Mouse (Mus musculus) MEL (cell line): Measurements from ENCODE around the gene Brca1. TPM values are rescaled to one million over a fixed set of nuclear protein-coding genes. Genes with fewer than 3 reads are reported as not detected.

Source experiments
- DNase-seq: peaks from one replicate; pipeline ENCODE4 v3.0.0; 2011; ENCODE audit warnings: low read depth, low spot score
- H3K27ac ChIP-seq: 2 replicates; pipeline ENCODE4 v1.5.1; 2012; ENCODE audit warnings: low read depth, mild to moderate bottlenecking, control low read depth, low read length, moderate library complexity; ENCODE audit not compliant: control insufficient read depth
- H3K27me3 ChIP-seq, 2 experiments: fragments of 150-350 bp in 1 of 2; sonication (generic) in 1 of 2; 2 replicates each; pipeline ENCODE4 v1.6.1; 2012; ENCODE audit warnings: low read length in 2 of 2, mild to moderate bottlenecking in 2 of 2, improper control_type of control experiment in 1 of 2, moderate library complexity in 1 of 2; ENCODE audit not compliant: insufficient read depth in 2 of 2, control insufficient read depth in 1 of 2
- H3K36me3 ChIP-seq, 2 experiments: 2 replicates each; pipeline ENCODE4 v1.6.1; 2012 to 2014; ENCODE audit warnings: low read length in 2 of 2, improper control_type of control experiment in 1 of 2, inconsistent platforms in 1 of 2, mild to moderate bottlenecking in 1 of 2; ENCODE audit not compliant: insufficient read depth in 2 of 2, control insufficient read depth in 1 of 2
- H3K4me1 ChIP-seq, 2 experiments: fragments of 150-350 bp in 1 of 2; sonication (generic) in 1 of 2; 2 replicates each; pipeline ENCODE4 v1.6.1; 2012; ENCODE audit warnings: low read length in 2 of 2, improper control_type of control experiment in 1 of 2, mild to moderate bottlenecking in 1 of 2; ENCODE audit not compliant: insufficient read depth in 2 of 2, control insufficient read depth in 1 of 2
- H3K4me3 ChIP-seq, 2 experiments: fragments of 150-350 bp in 1 of 2; sonication (generic) in 1 of 2; 2 replicates each; pipeline ENCODE4 v1.5.1; 2012; ENCODE audit warnings: low read depth in 2 of 2, low read length in 2 of 2, mild to moderate bottlenecking in 2 of 2, moderate library complexity in 2 of 2, control low read depth in 1 of 2, improper control_type of control experiment in 1 of 2; ENCODE audit not compliant: control insufficient read depth in 1 of 2, insufficient read depth in 1 of 2
- H3K79me2 ChIP-seq: 2 replicates; pipeline ENCODE4 v1.6.1; 2012; ENCODE audit warnings: mild to moderate bottlenecking, low read length, moderate library complexity; ENCODE audit not compliant: control insufficient read depth, poor library complexity, insufficient read depth
- H3K9ac ChIP-seq: 2 replicates; pipeline ENCODE4 v1.6.1; 2012; ENCODE audit warnings: low read depth, mild to moderate bottlenecking, control low read depth, low read length, moderate library complexity; ENCODE audit not compliant: control insufficient read depth, poor library complexity, severe bottlenecking
- H3K9me3 ChIP-seq: fragments of 150-350 bp; sonication (generic); replicated peaks from 2 replicates; pipeline ENCODE4 v1.6.1; 2012; ENCODE audit warnings: mild to moderate bottlenecking, low read length, improper control_type of control experiment, moderate library complexity; ENCODE audit not compliant: insufficient read depth
- BHLHE40 ChIP-seq: IDR thresholded peaks from 2 replicates; pipeline ENCODE4 v1.6.1; 2012; ENCODE audit warnings: low read depth, mild to moderate bottlenecking, inconsistent platforms, low read length, improper control_type of control experiment, borderline replicate concordance
- CHD1 ChIP-seq: IDR thresholded peaks from 2 replicates; pipeline ENCODE4 v1.6.1; 2012; ENCODE audit warnings: low read depth, mild to moderate bottlenecking, inconsistent platforms, low read length, improper control_type of control experiment
- ELF1 ChIP-seq: IDR thresholded peaks from 2 replicates; pipeline ENCODE4 v1.6.1; 2014; ENCODE audit warnings: low read depth, mild to moderate bottlenecking, inconsistent platforms, low read length, improper control_type of control experiment, moderate library complexity
- MYB ChIP-seq: IDR thresholded peaks from 2 replicates; pipeline ENCODE4 v1.6.1; 2011; ENCODE audit warnings: mild to moderate bottlenecking, low read depth, low read length, improper control_type of control experiment
- MYC ChIP-seq: IDR thresholded peaks from 2 replicates; pipeline ENCODE4 v1.6.1; 2011; ENCODE audit warnings: low read depth, mild to moderate bottlenecking, low read length, improper control_type of control experiment, moderate library complexity
- RAD21 ChIP-seq: IDR thresholded peaks from 2 replicates; pipeline ENCODE4 v1.6.1; 2011; ENCODE audit warnings: mild to moderate bottlenecking, low read depth, low read length, improper control_type of control experiment
- SMC3 ChIP-seq: IDR thresholded peaks from 2 replicates; pipeline ENCODE4 v1.6.1; 2011; ENCODE audit warnings: low read depth, low read length, improper control_type of control experiment
- TBP ChIP-seq: IDR thresholded peaks from 2 replicates; pipeline ENCODE4 v1.8.0; 2011; ENCODE audit warnings: low read depth, low read length, improper control_type of control experiment
- ZC3H11A ChIP-seq: IDR thresholded peaks from 2 replicates; pipeline ENCODE4 v1.6.1; 2012; ENCODE audit warnings: low read depth, mild to moderate bottlenecking, inconsistent platforms, low read length, improper control_type of control experiment
- ZKSCAN1 ChIP-seq: IDR thresholded peaks from 2 replicates; pipeline ENCODE4 v1.6.1; 2012; ENCODE audit warnings: low read depth, mild to moderate bottlenecking, inconsistent platforms, low read length, improper control_type of control experiment, moderate library complexity
- ZNF384 ChIP-seq: IDR thresholded peaks from 2 replicates; pipeline ENCODE4 v1.6.1; 2012; ENCODE audit warnings: low read depth, mild to moderate bottlenecking, inconsistent platforms, low read length, improper control_type of control experiment
- polyA plus RNA-seq, 2 experiments: library from polyadenylated mRNA; stranded (reverse) in 1 of 2; unstranded in 1 of 2; fragments of >175 nt in 1 of 2; fragments of >200 nt in 1 of 2; gene quantifications; 2 replicates each; pipeline versions ENCODE4 v1.2.1 to v1.2.4; 2012; ENCODE audit warnings: low replicate concordance in 2 of 2, low read depth in 1 of 2; ENCODE audit not compliant: insufficient read length in 2 of 2, insufficient read depth in 1 of 2, missing spikeins in 1 of 2
- total RNA-seq: library from RNA; depleted of rRNA; stranded (reverse); fragments of 300-350 nt; gene quantifications from 2 replicates; pipeline ENCODE4 v1.2.3, GENCODE M21; 2012

The Brca1 gene
- total and polyA plus RNA-seq, 3 experiments: 25.7 to 1,155 (median 35.3) TPM

DNA sequence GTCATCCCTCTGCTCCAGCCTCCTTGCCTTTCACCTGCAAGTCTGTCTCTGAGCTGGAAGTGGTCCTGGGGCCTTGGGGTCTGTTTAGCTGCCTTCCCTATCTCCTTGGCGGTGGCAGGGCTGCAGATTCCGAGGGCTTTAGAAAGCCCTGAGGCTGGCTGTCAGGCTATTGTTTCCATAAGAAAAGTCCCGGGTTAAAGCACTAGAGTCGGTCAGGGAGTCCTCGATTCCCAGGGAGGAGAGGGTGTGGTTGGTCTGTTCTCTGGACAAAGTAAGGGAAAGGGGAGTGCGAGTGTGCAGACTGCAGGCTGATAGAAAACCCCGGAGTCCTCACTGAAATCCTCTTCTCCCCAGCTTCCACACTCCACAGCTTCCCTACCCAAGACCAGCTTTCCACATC, 81.5 kb downstream of the Brca1 start:
- H3K9ac ChIP-seq: no peak overlapping the region
- peaks cover 0 to 6% of the 10 kb centered on the region in 2 experiments; a peak in 2 of 4 replicates for H3K36me3 ChIP-seq
- H3K27ac ChIP-seq: no peak overlapping the region
- no peaks in the 10 kb centered on the region for H3K9me3 ChIP-seq
- TF ChIP-seq MYC (no peak), ELF1 (no peak), BHLHE40 (no peak), CHD1 (no peak), RAD21 (no peak), ZKSCAN1 (no peak), TBP (no peak), SMC3 (no peak)
- no peak for DNase-seq
- peaks cover 0 to 8% of the 10 kb centered on the region in 2 experiments; a peak in 3 of 4 replicates for H3K4me1 ChIP-seq
- H3K27me3 ChIP-seq: no peaks in the 10 kb centered on the region
- H3K79me2 ChIP-seq: peaks cover 6% of the 10 kb centered on the region; the same call in 1 of the 2 replicates
- H3K4me3 ChIP-seq: no peak overlapping the region

DNA sequence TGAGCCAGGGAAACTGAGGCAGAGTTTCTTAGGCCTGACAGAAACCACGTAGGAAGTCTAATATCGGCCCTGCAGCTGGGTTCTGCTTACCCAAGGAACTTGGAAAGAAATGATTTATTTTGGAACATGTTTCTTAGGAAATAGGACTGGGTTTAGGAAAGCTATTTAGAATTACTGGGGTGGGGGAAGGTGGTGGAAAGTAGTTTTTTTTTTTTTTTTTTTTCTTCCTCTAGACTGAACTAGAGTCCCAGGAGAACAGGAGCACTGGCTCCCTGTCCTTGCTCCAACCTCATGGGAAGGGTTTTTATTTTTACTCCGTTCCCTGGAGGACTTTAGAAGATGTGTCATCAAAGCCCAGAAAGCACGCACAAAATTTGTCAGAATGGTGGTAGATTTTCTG, 82.6 kb downstream of the Brca1 start:
- TF ChIP-seq ZNF384 (peak; percentile 46; the same call in 1 of the 2 replicates), CHD1 (no peak)
- no peak overlapping the region for H3K27ac ChIP-seq
- peaks cover 6% of the 10 kb centered on the region; the same call in 1 of the 2 replicates for H3K79me2 ChIP-seq
- no peaks in the 10 kb centered on the region for H3K9me3 ChIP-seq
- H3K4me3 ChIP-seq: no peak overlapping the region
- H3K36me3 ChIP-seq: peaks cover 0 to 10% of the 10 kb centered on the region in 2 experiments; a peak in 2 of 4 replicates
- no peak for DNase-seq
- no peak overlapping the region for H3K9ac ChIP-seq
- H3K4me1 ChIP-seq: peaks cover under 1 to 16% of the 10 kb centered on the region in 2 experiments; a peak in 3 of 4 replicates
- H3K27me3 ChIP-seq: no peaks in the 10 kb centered on the region

DNA sequence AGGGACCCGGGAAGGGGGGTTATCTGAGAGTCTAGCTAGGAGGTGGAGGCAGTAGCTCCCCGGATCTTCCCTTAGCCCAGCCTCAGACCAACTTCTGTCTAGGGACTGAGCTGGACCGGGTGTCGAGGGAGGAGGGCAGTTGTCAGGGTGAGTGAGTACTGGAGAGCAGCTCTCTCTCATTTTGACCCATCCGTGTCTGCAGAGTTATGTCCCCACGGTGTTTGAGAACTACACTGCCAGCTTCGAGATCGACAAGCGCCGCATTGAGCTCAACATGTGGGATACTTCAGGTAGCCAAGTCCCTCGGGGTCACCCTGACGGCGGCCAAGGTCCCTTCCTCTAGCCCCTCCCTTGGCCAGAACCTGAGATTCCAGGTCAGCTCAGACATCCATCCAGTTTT, 83.0 kb downstream of the Brca1 start:
- H3K9me3 ChIP-seq: no peaks in the 10 kb centered on the region
- H3K4me3 ChIP-seq: peak overlapping the region; percentile 61 to 78; a peak in 3 of 4 replicates
- no peak for DNase-seq
- TF ChIP-seq ZC3H11A (no peak), TBP (no peak), MYB (no peak)
- H3K79me2 ChIP-seq: peaks cover 6% of the 10 kb centered on the region; the same call in 1 of the 2 replicates
- H3K9ac ChIP-seq: peak overlapping the region; percentile 66
- H3K36me3 ChIP-seq: peaks cover 0 to 14% of the 10 kb centered on the region in 2 experiments; a peak in 2 of 4 replicates
- no peak overlapping the region for H3K27ac ChIP-seq
- H3K4me1 ChIP-seq: peaks cover 5 to 20% of the 10 kb centered on the region in 2 experiments
- no peaks in the 10 kb centered on the region for H3K27me3 ChIP-seq
